Mouse (Mus musculus) CH12F3 (cell line): ENCODE data around the gene Haghl.
"Not testable (repeated sequence)": the region's sequence is repeated elsewhere in the genome, so short reads cannot be mapped to it uniquely, and the experiment has no call there.

Experiments
- in situ Hi-C: fragments of 300-500 bp; cut with MboI; formaldehyde crosslinking; loops from 2 replicates; pipeline ENCODE4 v1.14.3; 2020; ENCODE audit warnings: low sequenced_read_pairs

Gene Haghl

DNA sequence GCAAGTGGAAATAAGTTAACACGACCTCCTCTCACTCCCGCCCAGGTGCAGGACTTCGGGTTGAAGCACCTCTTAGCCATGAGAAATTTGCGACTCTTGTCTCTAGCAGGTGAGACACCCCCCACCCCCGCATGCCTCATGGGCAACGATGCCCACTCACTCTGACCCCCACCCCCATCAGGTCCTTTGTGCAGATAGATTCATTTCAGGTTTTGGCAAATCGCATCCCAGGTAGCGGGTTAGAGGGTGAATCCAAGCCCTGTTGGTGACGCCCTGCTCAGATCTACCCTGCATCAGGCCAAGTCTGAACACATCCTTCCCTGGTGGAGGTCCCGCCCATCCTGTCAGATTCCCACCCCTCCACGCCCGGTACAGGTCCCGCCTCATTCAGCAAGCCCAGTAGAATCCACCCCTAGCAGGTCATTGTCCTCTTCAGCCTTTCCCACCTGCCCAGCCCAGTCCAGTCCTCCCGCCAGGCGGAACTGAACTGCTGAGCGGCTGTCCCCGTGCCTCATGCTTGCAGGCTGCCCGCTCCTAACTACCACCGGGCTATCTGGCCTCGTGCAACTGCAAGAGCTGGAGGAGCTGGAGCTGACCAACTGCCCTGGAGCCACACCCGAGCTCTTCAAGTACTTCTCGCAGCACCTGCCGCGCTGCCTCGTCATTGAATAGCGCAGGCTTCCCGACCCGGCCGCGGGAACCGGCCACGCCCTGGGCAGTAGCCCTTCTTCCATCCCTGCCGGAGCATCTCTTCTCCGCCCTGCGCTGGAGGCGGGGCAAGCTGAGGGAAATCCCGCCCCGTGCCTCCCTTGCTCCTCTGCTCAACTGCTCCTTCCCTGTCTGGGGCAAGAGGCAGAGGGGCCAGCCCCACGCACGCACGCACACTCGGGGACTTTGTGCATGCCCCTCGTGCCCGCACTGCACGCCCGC lies 33.6 kb upstream of the Haghl start:
- in situ Hi-C loops: no loop called here

DNA sequence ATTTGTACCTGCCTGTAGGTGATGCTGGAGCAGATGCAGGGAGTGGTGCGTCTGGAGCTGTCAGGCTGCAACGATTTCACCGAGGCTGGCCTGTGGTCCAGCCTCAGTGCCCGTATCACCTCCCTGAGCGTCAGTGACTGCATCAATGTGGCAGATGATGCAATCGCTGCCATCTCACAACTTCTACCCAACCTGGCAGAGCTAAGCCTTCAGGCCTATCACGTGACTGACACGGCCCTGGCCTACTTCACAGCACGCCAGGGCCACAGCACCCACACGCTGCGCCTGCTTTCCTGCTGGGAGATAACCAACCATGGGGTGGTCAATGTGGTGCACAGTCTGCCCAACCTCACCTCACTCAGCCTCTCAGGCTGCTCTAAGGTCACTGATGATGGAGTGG lies 32.2 kb upstream of the Haghl start:
- in situ Hi-C loops: no loop called here

DNA sequence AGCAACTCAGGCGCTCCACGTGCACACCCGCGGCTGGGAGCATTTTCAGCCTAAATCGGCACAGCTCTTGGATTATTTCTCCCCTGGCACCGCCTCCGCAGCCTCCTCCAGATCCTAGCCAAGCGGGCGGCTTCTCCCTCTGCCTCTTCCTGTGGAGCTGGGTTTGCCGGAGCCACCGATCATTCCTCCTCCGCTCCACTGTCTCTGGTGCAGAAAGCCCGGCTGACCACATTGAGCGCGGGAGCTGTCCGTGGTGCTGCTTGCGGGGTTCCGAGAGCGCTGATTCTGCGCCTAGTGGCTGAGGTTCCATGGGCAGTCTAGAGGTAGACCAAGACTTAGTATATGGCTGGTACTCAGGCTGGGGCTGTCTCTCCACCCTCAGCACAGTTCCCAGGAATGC lies 28.0 kb upstream of the Haghl start:
- in situ Hi-C loops: no loop called here

DNA sequence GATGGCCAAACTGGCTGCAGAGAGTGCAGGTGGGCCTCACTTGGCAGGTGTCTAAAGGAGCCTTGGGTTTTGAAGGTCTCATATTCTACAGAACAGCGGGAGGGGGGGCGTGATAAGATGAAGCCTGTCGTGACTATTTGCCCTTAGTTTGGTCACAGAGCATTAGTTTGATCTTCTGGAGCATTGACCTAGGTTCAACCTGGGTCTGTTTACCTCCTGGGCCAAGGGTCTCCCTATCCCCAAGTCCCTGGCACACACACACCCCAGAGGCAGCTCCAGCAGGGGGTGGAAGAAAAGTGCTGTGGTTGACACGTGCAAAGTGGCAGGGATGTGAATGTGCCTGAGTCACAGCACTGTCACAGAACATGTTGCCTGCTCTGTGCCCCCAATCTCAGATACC lies 25.4 kb upstream of the Haghl start:
- in situ Hi-C loops: no loop called here

DNA sequence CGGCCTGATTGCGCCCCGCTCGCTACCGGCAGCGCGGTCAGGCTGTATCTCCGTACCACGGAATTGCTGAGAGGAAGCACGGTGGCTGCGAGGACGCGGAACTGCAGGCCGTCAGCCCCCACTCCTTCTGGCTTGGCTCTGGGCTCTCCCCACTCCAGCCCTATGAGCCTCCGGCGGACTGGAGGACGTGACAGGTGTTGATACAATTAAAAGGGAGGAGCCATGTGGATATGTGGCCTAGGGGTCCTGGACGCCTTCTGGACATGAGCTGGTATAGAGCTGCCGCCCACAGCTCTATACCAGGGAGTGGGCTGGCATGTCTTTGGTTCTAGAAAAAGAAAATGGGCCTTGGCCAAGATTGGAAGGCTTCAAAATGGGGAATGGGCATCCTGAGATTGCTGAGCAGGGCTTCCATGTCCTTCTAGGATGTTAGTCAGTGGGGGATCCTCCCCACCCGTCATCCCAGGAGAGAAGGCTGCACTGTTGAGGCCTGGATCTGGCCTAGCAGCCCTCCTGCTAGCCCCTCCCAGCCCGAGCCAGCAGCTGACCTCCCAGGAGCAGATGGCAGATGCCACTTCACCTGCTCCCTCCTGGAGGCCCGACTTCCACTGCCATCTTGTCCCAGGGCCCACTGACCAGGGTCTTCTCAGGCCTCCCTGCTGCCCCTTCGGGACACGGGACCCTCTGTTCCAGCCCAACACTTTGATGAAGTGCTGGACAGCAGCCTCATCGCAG lies 24.3 kb upstream of the Haghl start:
- in situ Hi-C loops: no loop called here

DNA sequence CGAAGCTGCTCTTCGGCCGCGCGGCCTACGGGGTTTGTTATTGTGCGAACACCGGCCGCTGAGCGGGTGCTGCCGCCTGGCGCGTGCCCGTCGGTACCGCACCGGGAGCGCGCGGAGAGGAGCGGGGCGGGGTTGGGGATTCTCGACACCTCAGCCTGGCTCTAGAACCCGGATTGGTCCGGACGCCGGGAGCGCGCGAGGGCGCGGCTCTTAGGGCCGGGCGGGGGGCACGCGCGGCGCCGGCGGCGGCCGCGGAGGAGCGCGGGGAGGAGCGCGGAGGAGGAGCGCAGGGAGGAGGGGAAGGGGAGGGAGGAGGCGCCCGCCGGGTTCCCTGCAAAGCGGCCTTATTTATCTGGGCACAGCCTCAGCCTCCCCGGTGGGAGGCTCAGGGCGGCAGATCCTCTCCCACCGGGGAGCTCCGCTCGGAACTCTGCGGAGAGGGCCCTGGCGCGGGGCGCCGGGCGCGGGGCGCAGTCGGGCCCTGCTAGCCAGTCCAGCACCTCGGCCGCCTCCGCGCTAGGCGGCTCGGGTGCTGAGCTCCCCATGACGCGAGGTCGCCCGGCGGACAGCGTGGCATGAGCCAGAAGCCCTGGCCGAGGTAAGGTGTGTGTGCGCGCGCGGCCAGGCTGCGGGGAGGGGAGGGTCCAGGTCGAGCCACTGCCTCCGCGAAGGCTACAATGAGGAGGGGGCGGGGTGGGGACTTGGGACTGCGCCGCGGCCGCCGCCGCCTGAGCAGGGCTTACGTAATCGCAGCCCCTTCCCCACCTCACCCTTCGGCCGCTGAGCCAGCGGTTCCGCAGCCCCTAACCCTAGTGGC lies 23.5 kb upstream of the Haghl start, which contains the start of gene Fbxl16:
Fbxl16 (plus strand) TSS at position 297 of the 817 bp plus-strand sequence.
- in situ Hi-C loops: no loop called here

DNA sequence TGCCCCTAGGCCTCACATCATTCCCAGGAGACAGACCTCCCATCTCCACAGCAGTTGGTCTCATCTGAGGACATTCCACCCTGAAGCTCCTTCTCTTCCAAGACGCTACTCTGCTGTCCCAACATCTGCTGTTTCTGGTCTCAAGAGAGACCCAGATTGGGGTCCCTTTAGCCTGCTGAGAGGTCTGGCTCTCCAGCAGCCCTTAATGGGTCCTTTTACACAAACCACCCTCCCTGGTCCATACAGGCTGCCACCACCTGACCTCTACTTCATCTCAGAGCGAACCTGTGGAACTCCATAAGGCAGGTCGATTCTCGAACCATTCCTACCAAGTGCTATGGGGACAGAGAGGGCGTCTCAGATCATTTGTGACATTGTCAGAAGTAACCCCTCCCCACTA lies 22.6 kb upstream of the Haghl start:
- in situ Hi-C loops: no loop called here

DNA sequence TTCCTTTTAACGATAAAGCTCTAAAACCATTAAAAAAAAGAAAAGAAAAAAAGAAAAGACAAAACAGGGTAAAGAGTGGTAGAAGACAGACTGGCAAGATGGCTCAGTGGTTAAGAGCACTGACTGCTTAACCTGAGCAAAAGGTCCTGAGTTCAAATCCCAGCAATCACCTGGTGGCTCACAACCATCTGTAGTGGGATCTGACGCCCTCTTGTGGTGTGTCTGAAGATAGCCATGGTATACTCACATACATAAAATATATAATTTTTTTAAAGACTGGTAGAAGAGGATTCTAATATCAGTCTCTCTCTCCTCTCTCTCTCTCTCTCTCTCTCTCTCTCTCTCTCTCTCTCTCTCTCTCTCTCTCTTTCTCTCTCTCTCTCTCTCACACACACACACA lies 22.0 kb upstream of the Haghl start:
- in situ Hi-C loops: not testable (repeated sequence)

DNA sequence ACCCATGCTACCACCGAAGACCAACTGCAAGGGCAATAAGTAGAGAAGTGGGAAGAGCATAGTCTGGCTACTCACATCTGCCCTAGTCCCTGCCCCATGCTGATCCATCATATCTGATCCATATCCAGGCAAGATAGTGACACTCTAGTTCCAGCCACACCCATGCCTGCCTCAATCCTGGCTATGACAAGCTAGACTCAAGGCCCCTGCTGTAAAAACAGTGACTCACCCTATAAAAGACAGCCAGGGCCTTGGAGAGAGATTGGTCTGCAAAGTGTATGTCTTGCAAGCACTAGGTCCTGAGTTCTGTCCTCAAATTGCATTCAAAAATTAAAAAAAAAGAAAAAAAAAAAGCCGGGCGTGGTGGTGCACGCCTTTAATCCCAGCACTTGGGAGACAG lies 21.0 kb upstream of the Haghl start:
- in situ Hi-C loops: no loop called here

DNA sequence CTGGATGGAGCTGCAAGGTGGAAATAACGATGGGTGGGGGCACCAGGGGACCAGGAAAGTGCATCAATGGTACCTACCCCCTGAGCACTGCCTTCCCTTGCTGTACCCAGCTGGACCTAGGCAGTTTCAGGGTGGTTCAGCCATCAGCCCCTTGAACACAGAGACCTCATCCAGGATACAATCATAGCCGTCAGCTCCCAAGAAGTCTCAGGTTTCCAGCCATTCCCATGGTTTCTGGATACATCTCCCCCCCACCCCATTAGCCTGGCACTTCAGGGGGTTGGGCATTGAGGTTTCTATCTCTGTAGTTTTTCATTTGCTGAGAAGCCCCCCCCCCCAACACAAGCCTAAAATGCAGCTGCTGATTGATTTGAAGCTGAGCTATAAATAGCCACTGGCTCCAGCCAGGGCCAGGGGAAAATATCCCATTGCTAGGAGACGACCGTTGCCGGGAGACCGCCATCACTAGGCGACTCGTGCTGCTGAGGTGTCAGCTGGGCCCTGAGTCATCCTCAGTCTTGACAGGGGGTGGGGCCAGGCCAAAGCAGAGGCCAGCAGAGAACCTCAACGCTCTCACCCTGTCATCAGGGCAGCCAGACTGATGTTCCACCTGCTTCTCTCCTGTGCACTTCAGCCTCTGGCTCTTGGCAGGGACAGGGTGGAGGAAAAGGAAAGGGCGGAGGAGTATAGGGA lies 17.5 kb upstream of the Haghl start:
- in situ Hi-C loops: no loop called here

DNA sequence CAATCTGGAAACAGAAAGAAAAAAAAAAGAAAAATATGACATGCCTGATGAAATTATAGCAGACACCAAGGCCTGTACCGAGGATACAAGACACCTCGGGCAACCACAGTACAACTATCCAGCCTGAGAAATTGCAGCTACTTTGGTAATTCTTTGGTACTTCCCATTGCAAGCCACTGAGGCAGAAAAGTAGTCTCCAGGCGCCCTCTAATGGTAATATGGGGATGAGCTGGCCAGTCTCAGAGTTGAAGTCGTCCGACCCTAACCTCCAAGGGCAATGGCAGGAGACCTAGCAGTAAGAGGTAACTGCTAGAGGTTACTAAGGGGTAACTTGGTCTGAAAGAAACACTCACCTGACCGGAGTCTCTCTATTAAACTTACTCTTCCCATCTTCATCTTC lies 15.6 kb upstream of the Haghl start:
- in situ Hi-C loops: no loop called here

DNA sequence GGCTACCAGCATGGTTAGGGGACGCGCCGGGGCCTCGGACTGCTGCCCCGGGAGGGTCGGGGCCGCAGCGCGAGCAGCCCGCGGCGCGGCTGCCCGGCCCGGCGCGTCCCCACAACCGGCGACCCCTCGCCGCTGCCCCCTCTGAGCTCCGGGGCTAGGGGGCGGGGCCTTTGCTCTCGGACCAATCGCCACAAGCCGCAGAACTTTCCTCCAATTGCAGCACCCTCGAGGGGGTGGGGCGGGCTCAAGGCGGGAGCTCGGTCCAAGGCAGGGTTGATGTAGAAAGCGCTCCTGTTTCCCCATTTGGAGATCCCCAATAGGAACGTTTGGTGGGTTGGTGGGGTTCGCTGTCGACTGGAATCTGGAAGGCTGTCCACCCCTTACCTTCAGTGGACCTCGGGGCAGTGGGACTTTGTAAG lies 11.5 kb upstream of the Haghl start, which contains the start of gene Metrn:
Metrn (minus strand) TSS at position 186 of the 419 bp plus-strand sequence.
- in situ Hi-C loops: no loop called here

DNA sequence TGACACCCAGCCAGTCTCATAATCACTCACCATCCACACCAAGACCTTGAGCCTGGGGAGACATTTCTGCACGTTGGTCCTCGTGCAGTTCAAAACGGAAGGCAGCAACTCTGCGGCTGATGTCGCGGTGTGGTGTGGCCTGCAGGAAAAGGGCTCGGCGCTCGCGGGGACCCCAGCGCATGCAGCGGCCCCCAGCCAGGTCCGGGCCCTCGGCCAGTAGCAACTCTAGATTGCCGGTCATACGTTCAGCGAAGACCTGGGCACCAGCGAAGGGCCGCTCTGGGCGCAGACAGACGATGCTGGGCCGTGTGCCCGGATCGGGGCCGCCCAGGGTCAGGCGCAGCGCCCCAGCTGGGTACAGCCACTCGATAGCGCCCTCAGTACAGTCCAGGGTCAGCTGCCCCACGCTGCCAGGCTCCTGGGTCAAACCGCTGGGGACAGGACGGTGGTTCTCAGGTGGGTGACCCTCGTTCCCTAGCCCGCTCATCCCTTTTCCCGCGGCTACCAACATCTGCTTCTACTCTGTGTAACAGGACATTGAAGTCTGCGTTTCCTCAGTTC lies 10.8 kb upstream of the Haghl start:
- in situ Hi-C loops: no loop called here

DNA sequence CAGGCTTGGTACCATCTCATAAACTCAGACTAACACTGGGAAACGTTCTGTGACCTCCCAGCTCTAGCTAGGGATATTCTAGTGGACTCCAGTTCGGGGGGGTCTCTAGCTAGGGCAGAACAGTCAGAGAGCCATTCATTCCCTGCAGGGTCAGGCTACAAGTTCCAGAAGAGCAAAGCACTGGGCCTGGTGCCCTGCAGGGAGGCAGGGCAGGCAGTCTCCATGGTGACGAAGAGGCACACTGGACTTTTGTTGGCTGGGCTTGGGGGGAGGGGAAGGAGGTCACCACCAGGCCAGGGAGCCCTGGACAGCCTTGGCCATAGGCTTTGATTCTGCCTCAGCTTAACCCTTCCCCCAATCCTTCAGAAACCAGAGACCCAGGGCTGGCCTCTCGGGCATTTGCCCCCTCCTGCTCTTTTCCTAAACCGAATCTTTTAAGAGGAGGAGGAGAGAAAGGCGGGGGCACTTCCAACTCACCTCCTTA lies 10.2 kb upstream of the Haghl start, which contains the start of gene AC134908.4:
AC134908.4 (minus strand) TSS at position 51 of the 484 bp plus-strand sequence.
- in situ Hi-C loops: no loop called here

DNA sequence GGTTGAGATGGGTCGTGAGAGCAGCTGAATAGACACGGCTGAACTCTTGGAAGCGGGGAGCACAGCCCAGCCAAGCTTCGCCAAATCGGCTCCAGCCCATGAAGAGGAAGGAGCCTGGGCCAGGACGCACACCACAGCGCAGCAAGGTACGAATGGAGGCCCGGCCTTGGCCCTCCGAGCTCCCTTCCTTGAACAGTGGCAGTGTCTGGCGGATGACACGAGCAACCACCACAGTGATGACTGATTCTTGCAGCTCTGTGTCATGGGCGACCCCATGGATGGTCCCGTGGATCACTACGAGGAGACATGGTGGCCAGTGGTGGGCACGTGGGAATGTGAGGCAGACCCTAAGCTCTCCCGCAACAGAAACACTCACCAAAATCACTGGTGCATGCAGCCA lies 9.5 kb upstream of the Haghl start:
- in situ Hi-C loops: no loop called here

DNA sequence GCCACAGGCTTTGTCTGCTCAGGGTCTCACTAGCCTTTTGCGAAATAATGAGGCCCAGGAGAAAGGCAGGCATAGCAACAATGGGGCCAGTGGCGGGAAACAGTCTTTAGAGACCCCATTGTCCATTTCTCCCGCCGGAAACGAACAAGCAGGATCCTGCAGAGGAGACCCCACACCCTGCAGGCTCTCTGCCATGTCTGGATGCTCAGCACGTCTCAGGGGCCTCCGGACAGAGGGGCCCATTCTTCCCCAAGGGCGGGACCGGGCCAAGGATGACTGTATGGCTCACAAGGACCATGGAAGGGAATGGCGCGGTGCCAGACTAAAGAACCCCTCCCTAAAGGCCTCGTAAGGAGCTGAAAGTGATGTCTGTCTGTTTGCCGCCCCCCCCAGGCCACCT lies 8.7 kb upstream of the Haghl start:
- in situ Hi-C loops: no loop called here

DNA sequence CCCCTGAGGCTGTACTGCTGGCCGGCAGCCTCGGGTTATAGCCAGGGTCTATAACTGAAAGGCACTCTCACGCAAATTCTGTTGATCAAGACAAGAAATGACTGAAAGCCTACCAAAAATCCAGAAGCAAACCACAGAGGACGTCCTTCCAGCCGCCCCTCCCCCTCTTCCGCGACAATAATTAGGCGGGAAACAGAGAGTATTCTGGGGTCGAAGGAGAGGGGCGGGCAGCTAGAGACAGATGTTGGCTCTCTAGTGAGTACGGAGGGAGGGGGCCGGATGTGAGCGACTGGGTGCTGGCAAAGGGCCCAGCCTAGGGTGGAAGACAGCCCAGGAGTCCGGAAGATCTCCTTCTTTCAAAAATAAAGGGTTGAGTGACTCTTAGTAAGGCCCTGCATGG lies 7.1 kb upstream of the Haghl start, which contains the start of gene Fam173a:
Fam173a (minus strand) TSS at position 287 of the 400 bp plus-strand sequence.
- in situ Hi-C loops: no loop called here

DNA sequence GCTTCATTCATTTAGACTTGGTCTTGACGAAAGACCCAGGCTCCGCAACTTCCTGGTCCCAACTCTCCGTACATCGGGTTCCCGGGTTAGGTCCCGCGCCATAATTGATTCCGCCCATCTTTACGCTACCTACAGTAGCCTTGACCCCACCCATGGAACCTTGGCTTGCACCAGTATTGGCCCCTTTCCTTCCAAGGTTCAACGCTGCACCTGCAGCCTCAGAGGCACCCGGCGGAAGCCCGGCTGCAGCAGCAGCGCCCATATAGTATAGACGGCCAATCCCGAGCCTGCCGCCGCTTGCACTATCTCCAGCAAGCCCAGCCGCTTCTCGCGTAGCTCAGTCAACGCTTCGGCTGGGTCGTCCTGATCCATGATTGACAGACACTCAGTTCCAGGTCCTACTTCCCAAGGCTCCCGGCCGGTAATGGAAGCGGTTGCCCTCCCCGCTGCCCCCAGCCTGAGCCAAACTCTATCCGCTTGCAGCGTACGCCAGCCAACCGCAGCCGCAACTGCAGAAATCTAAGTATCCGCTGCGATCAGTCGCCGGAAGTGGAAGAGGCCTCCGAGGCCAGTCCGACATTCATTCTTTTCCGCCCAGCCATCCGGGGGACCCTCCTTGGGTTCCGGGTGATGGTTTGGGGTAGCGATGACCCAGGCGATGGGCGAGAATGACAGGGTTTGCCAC lies 6.5 kb upstream of the Haghl start:
- in situ Hi-C loops: no loop called here

DNA sequence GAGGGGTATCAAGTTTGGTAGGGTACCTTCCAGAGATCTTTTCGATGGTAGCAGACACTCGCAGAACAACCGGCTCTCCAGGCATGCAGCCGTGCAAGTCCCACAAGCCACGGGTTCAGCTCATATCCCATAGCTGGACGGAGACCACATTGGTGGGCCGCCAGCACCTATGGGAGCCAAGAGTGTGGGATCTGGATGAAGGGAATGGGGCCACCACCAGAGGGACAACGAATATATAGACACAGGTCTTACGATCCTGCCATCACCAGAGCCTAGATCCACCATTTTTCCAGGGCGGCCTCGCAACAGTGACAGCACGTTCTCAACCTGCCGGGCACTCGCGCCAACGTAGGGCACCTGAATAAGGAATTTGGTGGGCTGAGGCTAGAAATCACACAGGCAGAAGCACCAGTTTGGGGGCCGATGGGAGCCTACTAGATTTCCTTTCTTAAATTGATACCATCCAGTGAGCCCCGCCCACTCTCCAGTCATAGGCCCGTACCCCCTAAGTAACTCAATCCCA lies 5.9 kb upstream of the Haghl start:
- in situ Hi-C loops: no loop called here
